Mouse (Mus musculus): ENCODE data around the gene Piezo1.

- TF ChIP-seq CTCF (IDR thresholded peaks at IDR 0.05; ENCODE audit: low read depth) (no peak), EP300 (IDR thresholded peaks at IDR 0.05; ENCODE audit: low read depth) (no peak)
Measured at GRCm38 (mm10) chr8:122522796-122523651, 28.1 kb downstream of the Piezo1 start.

All from liver, postnatal 0 days (tissue).